Mouse (Mus musculus) midbrain, postnatal 0 days (tissue): ENCODE measurements at regions not wholly inside any gene's neighbourhood (a gene's known extent, or its start where the extent isn't known, plus 50 kb on each side); places are given as distances from the start of the nearest gene placed in this dataset.
A peak's percentile ranks its signal among the peaks of the same experiment; 100 is the strongest.

Experiments used
- ATAC-seq: fragments of 200-750 bp; cut with Nextera tagmentation; 2 replicates; pipeline ENCODE4 v1.8.0; 2017; ENCODE audit warnings: moderate number of reproducible peaks, mild to moderate bottlenecking, moderate TSS enrichment, moderate library complexity; ENCODE audit not compliant: low FRiP score
- DNase-seq: peaks from one replicate; pipeline ENCODE4 v3.0.0-alpha.2; 2015; ENCODE audit warnings: low spot score
- H3K27ac ChIP-seq: fragments of 300-500 bp; sonication (generic); 2 replicates; pipeline ENCODE4 v1.5.1; 2014; ENCODE audit warnings: low read depth, mild to moderate bottlenecking, low read length, mixed read lengths
- H3K27me3 ChIP-seq: fragments of 300-500 bp; sonication (generic); 2 replicates; pipeline ENCODE4 v1.6.1; 2014; ENCODE audit warnings: low read length, control low read depth, mixed read lengths; ENCODE audit not compliant: insufficient read depth
- H3K36me3 ChIP-seq: fragments of 300-500 bp; sonication (generic); 2 replicates; pipeline ENCODE4 v1.6.1; 2014; ENCODE audit warnings: low read length, control low read depth, mixed read lengths; ENCODE audit not compliant: insufficient read depth
- H3K4me1 ChIP-seq: fragments of 300-500 bp; sonication (generic); 2 replicates; pipeline ENCODE4 v1.6.1; 2014; ENCODE audit warnings: mild to moderate bottlenecking, control low read depth, antibody characterized with exemption, low read length, mixed read lengths; ENCODE audit not compliant: insufficient read depth
- H3K4me2 ChIP-seq: fragments of 300-500 bp; sonication (generic); 2 replicates; pipeline ENCODE4 v1.6.1; 2014; ENCODE audit warnings: low read depth, mild to moderate bottlenecking, low read length, mixed read lengths; ENCODE audit not compliant: poor library complexity, severe bottlenecking
- H3K4me3 ChIP-seq: fragments of 300-500 bp; sonication (generic); 2 replicates; pipeline ENCODE4 v1.5.1; 2014; ENCODE audit warnings: low read depth, mild to moderate bottlenecking, low read length, moderate library complexity
- H3K9ac ChIP-seq: fragments of 300-500 bp; sonication (generic); replicated peaks from 2 replicates; pipeline ENCODE4 v1.6.1; 2014; ENCODE audit warnings: mild to moderate bottlenecking, low read length, moderate library complexity, mixed read lengths; ENCODE audit not compliant: poor library complexity, severe bottlenecking
- H3K9me3 ChIP-seq: fragments of 300-500 bp; sonication (generic); 2 replicates; pipeline ENCODE4 v1.6.1; 2016; ENCODE audit warnings: low read length, control low read depth
- CTCF ChIP-seq: IDR thresholded peaks from 2 replicates; pipeline ENCODE4 v1.5.1; 2016; ENCODE audit warnings: antibody characterized with exemption, mild to moderate bottlenecking
- WGBS: fragments of 180-500 bp; shearing (Covaris S2); extraction: QIAGEN DNeasy Blood & Tissue Kit; methylation state at CpG from one replicate; pipeline ENCODE4 v1.1.7; 2014; 5-methylcytosine and 5-hydroxymethylcytosine counted together

DNA sequence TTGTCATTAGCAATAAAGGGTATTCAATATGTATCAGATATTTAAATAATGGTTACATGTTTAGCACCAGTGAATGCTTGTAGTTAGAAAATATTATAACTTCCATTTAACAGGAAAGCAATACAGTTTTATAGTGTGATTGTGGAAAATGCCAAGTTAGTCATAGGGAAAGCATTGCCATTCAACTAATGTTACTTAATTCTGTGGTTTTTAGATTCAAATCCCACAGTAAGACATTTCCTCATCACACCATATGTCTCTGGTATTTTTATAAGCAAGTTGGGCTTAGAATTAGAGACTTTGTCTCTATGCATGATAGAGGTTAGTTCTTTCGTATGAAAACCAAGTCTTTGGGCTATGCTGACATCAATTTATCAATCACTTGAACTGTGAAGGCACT is 133.0 kb downstream of the Prr30 start:
- H3K4me3 ChIP-seq = no peak overlapping the region
- H3K4me1 ChIP-seq = 0 out of 2 replicates have a peak, but pooled peaks cover 4% of the 10 kb centered on the region
- DNase-seq (no peak), ATAC-seq (no peak)
- no peak overlapping the region for H3K27ac ChIP-seq
- H3K27me3 ChIP-seq = no peaks in the 10 kb centered on the region
- no peak overlapping the region for H3K4me2 ChIP-seq
- no peak for TF ChIP-seq CTCF
- H3K9ac ChIP-seq = no peak overlapping the region
- no peaks in the 10 kb centered on the region for H3K9me3 ChIP-seq
- no peaks in the 10 kb centered on the region for H3K36me3 ChIP-seq
- WGBS = 92% methylated on average over 1 of the region's 1 CpGs

DNA sequence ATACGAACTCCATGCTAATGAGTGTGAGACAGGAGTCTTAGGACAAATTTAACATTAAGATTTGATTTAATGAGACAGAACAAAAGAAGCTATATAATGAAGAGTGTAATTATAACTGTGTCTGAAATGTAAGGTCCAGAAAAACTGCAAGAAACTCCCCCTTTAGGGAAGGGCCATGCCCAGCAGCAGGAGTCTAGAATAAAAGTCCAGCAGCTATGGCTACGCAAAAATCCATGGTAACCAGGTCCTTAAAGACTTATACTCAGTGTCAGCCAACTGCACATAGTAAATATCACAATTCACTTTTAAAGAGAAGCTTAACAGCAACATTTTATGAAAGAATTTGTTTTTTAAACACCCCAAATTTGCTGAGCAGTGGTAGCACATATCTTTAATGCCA is 143.3 kb downstream of the Prr30 start:
- 83% methylated on average over 2 of the region's 2 CpGs for WGBS
- H3K9me3 ChIP-seq = no peaks in the 10 kb centered on the region
- no peak for TF ChIP-seq CTCF
- no peak overlapping the region for H3K4me2 ChIP-seq
- ATAC-seq (no peak), DNase-seq (no peak)
- no peak overlapping the region for H3K27ac ChIP-seq
- H3K36me3 ChIP-seq = no peaks in the 10 kb centered on the region
- no peaks in the 10 kb centered on the region for H3K4me1 ChIP-seq
- no peaks in the 10 kb centered on the region for H3K27me3 ChIP-seq
- H3K4me3 ChIP-seq = no peak overlapping the region
- H3K9ac ChIP-seq = no peak overlapping the region

DNA sequence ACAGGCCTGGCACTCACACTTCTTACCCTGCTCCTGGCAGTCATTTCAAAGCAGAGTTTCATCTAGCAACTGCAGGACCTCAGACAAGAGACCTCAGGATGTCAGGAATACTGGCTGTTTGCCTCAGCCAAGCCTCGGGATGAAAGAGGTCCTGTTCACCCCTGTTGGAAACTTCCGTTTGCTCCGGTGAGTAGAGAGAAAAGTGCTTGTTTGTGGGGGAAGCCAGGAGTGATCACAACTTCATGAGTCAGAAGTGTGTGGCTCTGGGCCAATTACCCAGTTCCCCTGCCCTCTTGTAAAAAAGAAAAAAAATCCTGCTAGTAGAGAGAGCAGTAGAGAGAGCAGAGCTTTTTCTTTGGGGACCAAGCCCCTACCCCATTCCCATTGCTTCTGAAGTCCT is 144.2 kb downstream of the Prr30 start:
- Histone ChIP-seq H3K4me3 (no peak overlapping the region), H3K9me3 (no peaks in the 10 kb centered on the region), H3K9ac (no peak overlapping the region), H3K4me1 (no peaks in the 10 kb centered on the region), H3K27me3 (no peaks in the 10 kb centered on the region), H3K36me3 (no peaks in the 10 kb centered on the region), H3K4me2 (no peak overlapping the region), H3K27ac (no peak overlapping the region)
- ATAC-seq = 0 out of 2 replicates have a peak, but pooled peaks have one; percentile 44
- no peak for TF ChIP-seq CTCF
- WGBS = 30% methylated on average over 3 of the region's 3 CpGs
- DNase-seq = peak; percentile 71

DNA sequence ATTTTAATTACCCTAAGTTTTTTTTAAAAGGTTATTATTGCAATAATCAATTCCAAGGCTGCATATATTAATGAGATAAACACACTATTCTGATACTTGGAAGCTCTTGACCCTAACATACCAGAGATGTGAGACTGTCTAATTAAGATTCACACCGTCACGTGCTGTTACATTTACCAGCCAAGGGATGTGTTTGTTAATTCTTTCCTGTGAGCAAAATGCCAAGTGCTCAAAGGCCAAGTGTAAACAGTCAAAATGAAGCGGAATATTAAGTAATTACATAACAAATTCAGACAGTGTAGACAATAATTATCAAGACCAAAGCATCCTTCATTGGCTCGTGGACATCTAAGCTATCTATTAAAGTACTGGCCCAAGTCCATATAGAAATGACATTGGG is 145.3 kb downstream of the Prr30 start:
- Histone ChIP-seq H3K27ac (no peak overlapping the region), H3K4me3 (no peak overlapping the region), H3K9me3 (no peaks in the 10 kb centered on the region), H3K36me3 (no peaks in the 10 kb centered on the region), H3K4me2 (no peak overlapping the region), H3K9ac (no peak overlapping the region), H3K27me3 (no peaks in the 10 kb centered on the region), H3K4me1 (no peaks in the 10 kb centered on the region)
- DNase-seq (peak; percentile 9), ATAC-seq (no peak)
- no peak for TF ChIP-seq CTCF
- WGBS = 60% methylated on average over 4 of the region's 4 CpGs

DNA sequence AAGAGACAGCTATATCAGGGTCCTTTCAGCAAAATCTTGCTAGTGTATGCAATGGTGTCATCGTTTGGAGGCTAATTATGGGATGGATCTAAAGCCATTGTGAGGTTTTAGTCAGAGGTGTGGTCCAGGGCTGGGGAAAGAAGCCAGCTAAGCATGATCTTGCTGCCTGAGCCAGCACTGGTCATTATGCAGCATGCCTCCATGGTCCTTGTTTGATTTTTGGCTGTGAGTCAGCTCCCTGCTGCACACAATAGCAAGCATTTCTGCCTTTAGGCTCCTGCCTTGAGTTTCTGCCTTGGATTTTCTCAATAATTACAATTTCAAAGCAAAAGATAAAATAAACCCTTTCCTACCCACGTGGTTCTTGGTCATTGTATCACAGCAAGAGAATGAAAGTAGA is 147.4 kb downstream of the Prr30 start:
- Histone ChIP-seq H3K9ac (no peak overlapping the region), H3K4me2 (no peak overlapping the region), H3K9me3 (no peaks in the 10 kb centered on the region), H3K27ac (no peak overlapping the region), H3K36me3 (no peaks in the 10 kb centered on the region), H3K4me1 (no peaks in the 10 kb centered on the region), H3K27me3 (no peaks in the 10 kb centered on the region), H3K4me3 (no peak overlapping the region)
- ATAC-seq (no peak), DNase-seq (no peak)
- TF ChIP-seq CTCF = no peak
- 43% methylated on average over 2 of the region's 2 CpGs for WGBS

DNA sequence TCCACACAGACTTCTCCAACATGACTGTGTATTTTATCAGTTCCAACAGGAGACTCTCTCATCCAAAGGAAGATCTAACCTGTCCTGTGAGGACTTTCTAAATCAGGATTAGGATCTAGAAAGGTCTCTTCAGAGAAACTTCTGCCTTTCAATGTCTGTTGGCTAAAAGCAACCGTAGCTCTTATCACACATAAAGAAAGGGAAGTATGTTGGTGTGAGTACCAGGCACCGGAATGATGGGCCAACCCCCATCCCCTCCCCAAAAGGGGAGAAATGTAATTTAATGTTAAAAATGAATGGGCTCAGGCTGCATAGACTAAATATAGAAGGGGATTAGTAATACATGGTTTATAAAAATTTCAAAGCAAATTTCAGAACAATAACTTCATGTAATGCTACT is 149.9 kb downstream of the Prr30 start:
- H3K27ac ChIP-seq = no peak overlapping the region
- DNase-seq = no peak
- no peak overlapping the region for H3K4me3 ChIP-seq
- WGBS = 84% methylated on average over 2 of the region's 2 CpGs
- no peak for TF ChIP-seq CTCF
- H3K36me3 ChIP-seq = no peaks in the 10 kb centered on the region
- H3K4me1 ChIP-seq = no peaks in the 10 kb centered on the region
- no peak overlapping the region for H3K9ac ChIP-seq
- no peaks in the 10 kb centered on the region for H3K9me3 ChIP-seq
- no peaks in the 10 kb centered on the region for H3K27me3 ChIP-seq
- no peak overlapping the region for H3K4me2 ChIP-seq
- no peak for ATAC-seq
